Mouse (Mus musculus) hematopoietic stem cell, adult 5-6 weeks (primary cell): ENCODE data around the gene 1700008O03Rik. TPM values are rescaled to one million over a fixed set of nuclear protein-coding genes. Genes with fewer than 3 reads are reported as not detected.

Experiments
- ATAC-seq, 2 experiments: fragments of 125-278 bp in 1 of 2; replicated peaks in 1 of 2; 2 replicates each; pipeline ENCODE4 v1.8.0; 2016 to 2017; ENCODE audit warnings: inconsistent platforms in 2 of 2, mild to moderate bottlenecking in 2 of 2, moderate number of reproducible peaks in 2 of 2, low read depth in 1 of 2, moderate TSS enrichment in 1 of 2; ENCODE audit not compliant: low FRiP score in 2 of 2, poor library complexity in 2 of 2, severe bottlenecking in 2 of 2, insufficient read depth in 1 of 2, low TSS enrichment in 1 of 2
- total RNA-seq: library from RNA; stranded (forward); fragments of 172-1452, 232-1000 nt; gene quantifications from 2 replicates; pipeline ENCODE4 v1.2.3, GENCODE M21; 2017

1700008O03Rik gene
- total RNA-seq, 1 experiment from 2014 or later: 1.9 TPM

DNA sequence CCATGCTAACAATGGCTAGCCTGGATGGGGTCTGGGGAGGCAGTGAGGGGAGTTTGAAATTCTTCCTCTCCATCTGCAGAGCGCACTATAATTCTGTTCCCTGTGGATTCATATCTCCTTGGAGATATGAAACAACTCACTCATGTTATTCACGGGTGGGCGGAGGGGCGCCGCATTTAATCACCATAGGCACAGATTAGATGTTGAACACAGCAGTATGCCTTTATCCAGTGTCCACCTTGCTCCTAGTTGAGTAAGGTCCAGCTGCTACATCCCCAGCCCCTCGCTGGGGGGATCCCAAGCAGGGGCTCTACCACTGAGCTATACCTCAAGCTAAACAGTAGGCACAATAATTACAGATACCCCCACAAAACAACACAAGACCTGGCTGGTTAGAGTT is 30.2 kb downstream of the 1700008O03Rik start:
- no peak for ATAC-seq

- no peak for ATAC-seq
These were observed 31.8 kb downstream of the 1700008O03Rik start for GRCm38 (mm10) chr7:44353601-44354340.

- no peak for ATAC-seq
These were observed 32.6 kb downstream of the 1700008O03Rik start for GRCm38 (mm10) chr7:44352750-44353600.

DNA sequence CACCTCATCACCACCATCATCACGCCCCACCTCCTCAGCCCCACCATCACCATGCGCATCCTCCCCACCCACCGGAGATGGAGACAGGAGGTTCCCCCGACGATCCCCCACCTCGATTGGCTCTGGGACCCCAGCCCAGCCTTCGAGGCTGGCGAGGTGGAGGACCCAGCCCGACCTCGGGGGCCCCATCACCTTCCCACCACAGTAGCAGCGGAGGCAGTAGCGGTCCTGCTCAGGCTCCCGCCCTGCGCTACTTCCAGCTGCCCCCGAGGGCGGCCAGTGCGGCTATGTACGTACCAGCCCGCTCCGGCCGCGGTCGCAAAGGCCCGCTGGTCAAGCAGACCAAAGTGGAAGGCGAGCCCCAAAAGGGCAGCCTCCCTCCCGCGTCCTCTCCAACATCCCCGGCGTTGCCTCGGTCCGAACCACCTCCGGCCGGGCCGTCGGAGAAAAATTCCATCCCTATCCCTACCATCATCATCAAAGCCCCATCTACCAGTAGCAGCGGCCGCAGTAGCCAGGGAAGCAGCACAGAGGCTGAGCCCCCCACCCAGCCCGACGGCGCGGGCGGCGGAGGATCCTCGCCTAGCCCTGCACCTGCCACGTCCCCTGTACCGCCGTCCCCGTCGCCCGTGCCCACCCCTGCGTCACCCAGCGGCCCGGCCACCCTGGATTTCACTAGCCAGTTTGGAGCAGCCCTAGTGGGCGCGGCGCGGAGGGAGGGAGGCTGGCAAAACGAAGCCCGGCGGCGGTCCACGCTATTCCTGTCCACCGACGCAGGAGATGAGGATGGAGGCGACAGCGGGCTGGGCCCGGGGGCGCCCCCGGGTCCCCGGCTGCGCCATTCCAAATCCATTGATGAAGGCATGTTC is 33.5 kb downstream of the 1700008O03Rik start:
- ATAC-seq: no peak

GRCm38 (mm10) chr7:44350957-44351711 is 34.5 kb downstream of the 1700008O03Rik start:
- peak; percentile 75 to 77 for ATAC-seq

DNA sequence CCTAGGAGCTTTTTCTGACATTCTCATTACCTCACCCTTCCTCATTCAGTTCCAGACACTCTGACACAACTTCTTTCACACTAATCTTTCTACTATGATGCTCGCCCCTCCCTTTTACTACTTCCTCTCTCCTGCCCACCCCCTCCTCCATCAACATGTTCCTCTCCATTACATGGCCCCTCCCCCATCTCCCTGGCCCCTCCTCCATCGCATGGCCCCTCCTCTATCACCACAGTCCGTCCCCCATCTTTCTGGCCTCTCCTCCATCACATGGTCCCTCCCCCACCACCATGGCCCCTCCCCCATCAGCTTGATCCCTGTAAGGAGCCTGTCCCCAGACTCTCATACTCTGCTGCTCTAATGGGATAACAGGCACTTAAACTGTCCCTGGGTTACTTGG is 36.6 kb downstream of the 1700008O03Rik start:
- ATAC-seq: no peak

DNA sequence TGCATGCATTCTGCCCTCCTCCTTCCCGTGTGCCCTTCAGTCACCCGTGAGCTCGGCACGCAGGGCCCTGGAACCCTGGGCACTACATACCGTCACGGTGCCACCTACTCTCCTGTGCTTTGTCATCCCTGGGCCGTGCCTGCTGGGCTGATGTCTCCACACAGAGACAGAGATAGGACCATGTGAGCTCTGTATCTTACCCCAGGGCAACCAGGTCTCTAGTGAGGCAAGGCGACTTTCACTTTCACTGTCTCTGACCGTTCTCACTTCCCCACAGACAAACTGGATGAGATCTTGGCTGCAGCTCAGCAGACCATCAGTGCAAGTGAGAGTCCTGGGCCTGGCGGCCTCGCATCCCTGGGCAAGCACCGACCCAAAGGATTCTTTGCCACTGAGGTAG is 41.0 kb downstream of the 1700008O03Rik start:
- ATAC-seq: peak; percentile 53 to 66

DNA sequence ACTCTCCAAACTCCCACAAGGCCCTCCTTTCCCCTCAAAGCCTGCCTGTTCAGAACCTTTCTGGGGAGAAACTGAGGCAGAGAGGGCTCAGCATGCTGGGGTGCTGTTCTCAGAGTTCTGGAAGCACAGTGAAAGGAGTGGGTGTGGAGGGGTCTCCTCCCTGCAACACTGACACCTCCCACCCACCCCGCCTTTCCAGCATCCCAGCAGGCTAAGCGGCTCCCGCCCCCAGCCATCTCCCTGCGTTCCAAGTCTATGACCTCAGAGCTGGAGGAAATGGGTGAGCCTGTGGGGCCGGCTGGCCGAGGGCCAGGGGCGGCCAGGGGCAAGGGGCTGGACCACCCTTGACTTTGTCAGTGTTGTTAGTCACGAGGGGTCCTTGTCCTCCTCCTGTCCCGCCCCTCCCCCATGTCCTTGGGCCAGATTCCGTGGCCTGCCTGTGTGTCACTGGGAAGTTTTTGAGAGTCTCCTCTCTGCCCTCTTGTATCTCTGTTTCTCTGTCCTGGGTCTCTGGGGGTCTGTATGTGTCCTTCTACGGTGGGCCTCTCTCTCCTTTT is 42.1 kb downstream of the 1700008O03Rik start:
- no peak for ATAC-seq

- ATAC-seq: no peak
These were observed 43.9 kb downstream of the 1700008O03Rik start for GRCm38 (mm10) chr7:44341714-44342113.

DNA sequence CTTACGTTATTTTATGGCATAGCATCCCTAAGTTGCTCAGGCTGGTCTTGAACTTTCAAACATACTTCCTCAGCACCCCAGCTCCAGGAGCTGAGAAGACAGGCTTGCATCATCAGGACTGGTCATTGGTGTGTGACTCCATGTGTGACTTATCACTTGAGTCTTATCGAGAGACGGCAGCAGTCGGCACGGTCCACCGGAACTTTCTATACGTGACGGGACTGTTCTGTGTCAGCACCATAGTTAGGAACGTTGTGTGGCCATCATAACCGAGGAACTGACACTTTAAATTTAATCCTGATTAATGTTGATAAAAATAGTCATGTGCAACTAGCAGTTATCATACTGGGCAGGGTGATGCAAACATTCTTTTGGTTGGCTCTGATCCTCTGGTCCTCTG is 44.5 kb downstream of the 1700008O03Rik start:
- ATAC-seq: no peak

GRCm38 (mm10) chr7:44340226-44340625 is 45.4 kb downstream of the 1700008O03Rik start:
- ATAC-seq: no peak

DNA sequence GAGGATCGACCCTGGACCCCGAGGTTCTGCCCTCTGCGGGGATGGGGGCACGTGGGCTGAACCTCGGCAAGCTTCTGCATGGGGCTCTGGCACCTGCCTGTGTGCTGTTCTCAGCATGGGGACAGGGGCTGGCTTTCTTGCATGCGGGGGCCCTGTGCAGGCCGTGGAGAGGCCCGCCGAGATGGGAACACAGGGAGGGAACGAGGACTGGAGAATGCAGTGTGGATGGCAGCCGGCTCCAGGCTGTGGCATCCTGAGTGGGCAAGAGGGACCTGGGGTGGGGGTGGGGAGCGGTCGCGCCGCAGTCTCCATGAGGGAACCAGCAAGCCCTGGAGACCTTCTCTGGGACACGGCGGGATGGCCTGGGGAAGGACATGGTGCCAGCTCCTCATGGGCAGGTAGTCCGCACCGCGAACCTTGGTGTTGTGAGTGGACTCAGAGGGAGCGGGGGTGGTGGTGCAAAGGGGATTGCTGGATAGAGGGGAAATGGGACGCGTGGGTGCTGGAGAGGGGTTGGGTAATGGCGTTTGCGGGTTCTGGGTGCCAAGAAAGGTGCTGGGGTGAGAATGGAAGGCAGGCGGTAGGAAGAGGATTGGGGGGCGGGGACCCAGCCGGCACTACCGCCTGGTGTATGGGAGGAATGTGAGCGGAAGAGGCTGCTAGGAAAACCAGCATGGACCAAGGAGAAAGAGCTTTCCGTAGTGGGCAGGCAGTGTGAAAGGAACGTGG is 48.3 kb downstream of the 1700008O03Rik start:
- ATAC-seq: no peak

- ATAC-seq: no peak
These were observed 49.3 kb downstream of the 1700008O03Rik start for GRCm38 (mm10) chr7:44336046-44337021.

DNA sequence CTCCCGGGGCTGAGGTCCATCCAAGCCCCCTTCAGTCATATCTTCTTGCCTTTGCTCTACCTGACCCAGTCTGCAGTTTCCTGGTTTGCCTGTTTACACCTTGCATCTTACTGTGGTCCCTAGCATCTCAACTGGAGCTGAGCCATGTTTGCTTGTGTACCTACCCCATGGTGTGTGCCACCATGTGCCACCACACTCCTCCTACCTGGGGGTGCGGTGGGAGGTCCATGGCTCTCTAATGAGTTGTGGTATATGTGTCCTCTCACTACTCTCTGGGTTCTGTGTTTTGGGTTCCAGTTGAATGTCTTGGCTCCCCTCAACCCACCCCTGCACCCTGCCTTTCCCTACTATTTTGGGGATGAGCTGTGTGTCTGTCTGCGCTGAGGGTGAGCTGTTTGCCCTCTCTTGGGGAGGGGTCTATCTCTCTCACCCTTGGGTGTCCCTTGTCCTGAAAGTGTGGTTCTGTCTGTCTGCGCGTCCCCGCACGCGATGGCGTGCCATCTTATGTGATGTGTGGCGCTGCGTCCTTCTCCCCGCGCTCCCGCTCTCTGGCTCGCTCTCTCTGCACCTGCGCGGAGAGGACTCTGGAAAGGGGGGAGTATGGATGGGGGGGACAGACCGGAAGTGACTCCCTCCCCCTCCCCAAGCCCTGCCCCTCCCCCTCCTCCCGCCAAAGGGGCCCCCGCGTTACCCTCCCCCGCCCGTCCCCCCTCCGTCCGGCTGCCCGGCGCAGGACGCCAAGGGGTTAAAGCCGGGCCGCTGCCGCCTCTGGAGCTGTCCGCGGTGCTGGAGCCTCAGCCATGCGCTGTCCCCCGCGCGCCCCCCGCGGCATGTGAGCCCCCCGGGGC is 50.4 kb downstream of the 1700008O03Rik start:
- no peak for ATAC-seq
